Mouse (Mus musculus): ENCODE measurements around the gene Irf2.

Irf2 gene

DNA sequence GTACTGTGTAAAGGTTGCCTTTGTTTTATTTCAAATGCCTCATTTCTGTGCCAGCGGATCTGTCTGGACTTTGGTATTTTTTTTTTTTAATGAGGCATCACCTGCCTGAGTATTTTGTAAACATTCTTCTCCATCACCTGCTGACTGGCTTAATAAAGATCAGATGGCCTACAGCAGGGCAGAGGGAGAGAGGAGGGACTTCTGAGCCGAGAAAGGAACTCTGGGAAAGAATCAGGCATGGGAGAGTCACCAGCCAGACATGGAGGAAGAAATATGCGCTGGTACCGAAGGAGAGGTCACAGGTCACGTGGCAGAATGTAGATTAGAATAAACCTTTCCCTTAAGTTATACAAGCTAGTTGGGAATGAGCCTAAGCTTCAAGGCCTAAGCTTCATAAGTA, 143.2 kb downstream of the Irf2 start:
- no peak for DNase-seq (ENCODE audit: low read depth)

- DNase-seq (ENCODE audit: low read depth), result no peak
Observed at GRCm38 (mm10) chr8:46883232-46884000, 143.9 kb downstream of the Irf2 start.

GRCm38 (mm10) chr8:46885786-46886185, 146.3 kb downstream of the Irf2 start:
- no peak for DNase-seq (ENCODE audit: low read depth)

- DNase-seq (ENCODE audit: low read depth), result no peak
Observed at GRCm38 (mm10) chr8:46886216-46886615, 146.7 kb downstream of the Irf2 start.

DNA sequence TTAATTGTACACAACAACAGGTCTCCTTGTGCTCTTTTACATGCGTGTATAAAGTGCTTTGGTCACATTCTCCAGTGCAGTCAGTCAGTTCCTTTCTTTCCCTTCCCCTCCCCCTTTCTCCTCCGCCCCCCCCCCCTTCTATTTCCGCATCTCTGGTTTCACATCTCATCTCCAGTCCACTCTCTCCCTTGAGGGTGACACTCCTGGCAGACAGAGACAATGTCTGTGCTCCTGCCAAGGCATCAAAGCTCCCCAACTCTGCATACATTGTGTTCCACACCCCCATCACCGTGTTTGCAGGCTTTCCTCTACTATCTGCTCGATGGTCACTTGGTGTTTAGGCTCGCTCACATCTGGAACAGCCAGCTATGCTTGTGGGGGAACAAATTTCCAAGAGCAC, 147.9 kb downstream of the Irf2 start:
- no peak for DNase-seq (ENCODE audit: low read depth)

- no peak for DNase-seq (ENCODE audit: low read depth)
Observed at GRCm38 (mm10) chr8:46888575-46888974, 149.0 kb downstream of the Irf2 start.

- DNase-seq (ENCODE audit: low read depth), result no peak
Observed at GRCm38 (mm10) chr8:46890241-46890640, 150.7 kb downstream of the Irf2 start.

DNA sequence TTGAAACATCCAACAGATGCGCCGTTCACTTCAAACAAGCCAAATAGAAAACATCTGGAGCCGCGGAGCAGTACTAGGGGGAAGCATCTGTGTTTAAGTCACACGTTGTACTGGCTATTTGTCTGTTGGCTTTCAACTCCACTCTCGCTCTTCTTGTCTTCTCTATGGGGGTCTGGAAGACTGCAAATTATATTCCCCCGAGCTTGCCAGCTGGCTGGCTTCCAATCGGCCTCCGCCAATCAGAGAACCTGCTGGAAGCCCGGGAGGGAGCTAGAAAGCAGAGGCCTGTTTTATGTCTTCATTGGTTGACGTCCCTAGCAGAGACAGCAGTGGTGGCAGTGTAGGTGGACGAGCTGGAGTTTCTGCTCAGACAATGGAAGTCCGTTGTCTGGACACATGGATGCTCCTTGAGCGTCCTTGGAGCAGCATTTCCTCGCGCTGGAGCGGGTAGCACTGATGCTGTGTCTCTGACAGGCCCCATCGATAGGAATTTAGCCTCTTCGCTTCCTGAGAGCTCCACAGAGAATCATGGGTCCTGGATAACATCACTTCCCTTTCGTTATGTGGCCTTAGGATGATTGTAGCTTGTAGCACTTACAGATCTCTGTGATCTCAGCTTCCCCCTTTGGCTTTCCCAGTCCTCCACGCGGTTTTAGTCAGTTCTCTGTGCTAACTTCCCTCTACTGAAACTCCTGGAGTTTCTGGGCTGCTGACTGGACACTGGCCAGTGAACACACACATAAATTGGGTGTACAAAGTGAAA, 153.2 kb downstream of the Irf2 start:
- no peak for DNase-seq (ENCODE audit: low read depth)

- DNase-seq (ENCODE audit: low read depth), result no peak
Observed at GRCm38 (mm10) chr8:46894385-46894784, 154.9 kb downstream of the Irf2 start.

GRCm38 (mm10) chr8:46896005-46896404, 156.5 kb downstream of the Irf2 start:
- DNase-seq (ENCODE audit: low read depth), result no peak

DNA sequence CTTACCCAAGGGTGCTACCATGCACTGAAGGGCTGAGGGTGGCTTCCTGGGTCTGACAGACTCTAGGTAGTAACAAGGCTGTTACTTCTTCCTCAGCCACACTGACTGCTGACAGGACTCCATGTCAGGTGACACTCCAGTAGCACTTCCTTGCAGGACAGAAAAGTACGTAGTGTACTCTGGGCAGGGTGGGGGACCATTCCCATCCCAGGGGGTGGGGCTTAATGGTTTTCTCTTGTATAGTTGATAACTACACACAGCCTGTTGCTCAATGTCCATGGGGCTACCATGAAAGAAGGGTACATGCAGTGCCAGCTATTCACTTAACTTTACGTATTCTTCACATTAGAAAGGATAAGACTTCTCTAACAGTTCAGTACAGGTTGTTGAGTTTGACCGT, 157.2 kb downstream of the Irf2 start:
- no peak for DNase-seq (ENCODE audit: low read depth)
